Mouse (Mus musculus) kidney, adult 8-10 months (tissue): ENCODE measurements at regions not wholly inside any gene's neighbourhood (a gene's known extent, or its start where the extent isn't known, plus 50 kb on each side); places are given as distances from the start of the nearest gene placed in this dataset.
A peak's percentile ranks its signal among the peaks of the same experiment; 100 is the strongest.

Experiments used
- DNase-seq, 2 experiments: peaks; one replicate each; pipeline ENCODE4 v3.0.0; 2022

GRCm38 (mm10) chr16:30118876-30119275 is 54.7 kb downstream of the Hes1 start:
- DNase-seq = peak; percentile 30 to 37

DNA sequence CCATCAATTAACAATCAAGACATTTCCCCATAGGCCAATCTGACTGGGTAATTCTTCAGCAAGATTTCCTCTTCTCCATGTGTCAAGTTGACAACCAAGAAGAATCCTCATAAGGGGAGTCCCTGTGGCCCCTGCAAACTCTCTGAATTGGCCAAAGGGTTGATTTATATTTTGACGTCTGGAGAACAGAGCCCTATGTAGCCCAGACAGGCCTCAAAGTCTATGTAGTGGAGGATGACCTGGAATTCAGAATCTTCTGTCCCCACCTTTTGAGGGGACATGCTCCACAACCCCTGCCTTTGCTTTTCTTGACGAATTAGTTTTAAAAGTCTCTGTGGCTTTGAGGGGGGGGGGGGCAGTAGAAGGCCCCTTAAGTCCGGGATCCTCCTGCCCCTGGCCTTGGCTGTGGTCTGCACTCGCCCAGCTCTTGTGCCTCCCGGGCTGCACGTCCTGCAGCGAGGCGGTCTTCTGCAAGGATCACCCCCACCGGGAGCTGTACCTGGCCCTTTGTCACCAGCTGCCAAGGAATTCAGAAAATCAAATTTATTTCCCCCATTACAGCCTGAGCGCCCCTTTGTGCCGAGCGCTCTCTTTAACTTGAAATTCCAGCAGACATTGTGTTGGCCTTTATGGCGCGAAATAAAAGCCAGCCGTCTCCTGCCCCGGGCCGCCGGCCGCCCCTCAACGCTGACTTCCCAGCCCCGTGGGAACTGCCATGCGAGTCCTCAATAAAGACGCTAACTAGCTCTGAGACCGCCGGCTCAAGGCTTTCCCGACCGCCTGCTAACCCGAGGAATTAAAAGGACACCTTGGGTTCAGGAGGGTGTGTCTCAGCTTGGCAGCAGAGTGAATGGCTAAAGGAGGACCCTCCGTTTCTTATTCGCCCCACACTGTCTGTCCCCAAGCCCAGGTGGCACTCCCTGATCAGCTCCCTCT is 56.4 kb downstream of the Hes1 start:
- DNase-seq = no peak

DNA sequence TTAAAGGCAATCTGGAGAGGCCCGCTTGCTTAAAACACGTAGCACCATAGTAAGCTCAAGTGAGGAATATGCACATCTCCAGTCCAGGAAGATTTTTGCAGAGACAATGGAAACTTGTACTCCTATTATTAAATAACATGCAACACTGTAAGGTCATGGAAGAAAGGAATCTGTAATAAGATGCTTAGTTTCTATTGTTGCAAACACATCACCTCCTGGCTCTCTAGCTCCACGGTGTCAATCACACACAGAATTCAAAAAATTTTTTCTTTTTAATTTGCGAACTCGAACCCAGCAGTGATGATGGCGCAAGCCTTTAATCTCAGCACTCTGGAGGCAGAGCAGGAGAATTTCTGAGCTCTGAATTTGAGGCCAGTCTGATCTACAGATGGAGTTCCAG is 57.4 kb downstream of the Hes1 start:
- DNase-seq = no peak

DNA sequence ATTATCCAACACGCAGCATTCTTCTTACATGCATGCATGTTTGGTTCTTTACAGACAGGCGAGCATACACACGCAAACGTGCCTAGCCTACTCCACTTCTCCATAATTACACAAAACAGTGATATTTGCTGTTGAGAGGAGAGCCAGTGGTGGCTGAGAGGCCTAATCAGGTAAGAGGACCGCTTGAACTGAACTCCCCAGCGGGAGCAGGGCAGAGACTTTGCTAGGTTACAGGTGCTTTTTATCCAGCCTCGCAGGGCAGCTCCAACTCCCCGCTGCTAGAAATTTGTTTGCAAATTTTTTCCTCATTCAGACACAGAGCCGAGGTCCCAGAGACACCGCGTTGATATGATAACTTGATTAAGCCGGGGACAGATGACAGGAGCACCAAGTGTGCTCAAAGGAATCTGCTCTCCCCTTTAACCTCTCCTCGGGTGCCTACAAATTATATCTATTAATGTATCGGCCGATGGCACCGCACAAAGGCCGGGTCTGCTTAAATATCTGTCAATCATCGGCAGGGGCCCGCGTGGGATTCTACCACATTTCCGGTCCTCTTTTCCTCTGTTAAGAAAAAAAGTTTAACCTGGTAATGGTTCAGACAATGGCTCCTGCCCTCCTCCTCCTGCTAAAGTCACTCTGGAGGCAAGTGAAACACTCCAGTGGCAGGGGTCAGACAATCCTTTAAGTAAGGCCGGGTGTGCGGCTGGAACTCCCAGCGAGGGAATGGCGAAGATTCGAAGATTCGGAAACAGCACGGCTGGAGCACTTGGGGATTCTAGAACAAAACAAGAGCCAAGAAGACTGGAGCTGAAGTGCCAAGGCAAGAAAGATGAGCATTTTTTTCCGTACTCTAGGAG is 58.3 kb downstream of the Hes1 start:
- DNase-seq = no peak

DNA sequence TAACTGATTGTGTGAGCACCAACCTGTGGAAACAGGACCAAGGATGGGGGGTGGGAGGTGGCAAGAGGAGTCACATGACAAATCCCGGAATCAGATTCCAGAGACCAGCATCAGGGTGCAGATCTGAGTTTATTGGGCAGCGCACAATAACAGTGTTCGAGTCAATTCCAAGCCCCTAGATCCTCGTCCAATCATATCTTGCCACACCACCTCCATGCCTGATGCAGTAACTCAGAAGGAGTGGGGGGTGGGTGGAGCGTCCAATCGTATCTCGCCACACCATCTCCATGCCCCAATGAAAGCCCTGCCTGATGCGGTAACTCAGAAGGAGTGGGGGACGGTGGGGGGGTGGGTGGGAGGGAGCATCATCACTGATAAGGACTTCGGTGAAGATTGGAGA is 62.8 kb downstream of the Hes1 start:
- DNase-seq = no peak

- no peak for DNase-seq
These were observed 64.6 kb downstream of the Hes1 start for GRCm38 (mm10) chr16:30128787-30129186.

DNA sequence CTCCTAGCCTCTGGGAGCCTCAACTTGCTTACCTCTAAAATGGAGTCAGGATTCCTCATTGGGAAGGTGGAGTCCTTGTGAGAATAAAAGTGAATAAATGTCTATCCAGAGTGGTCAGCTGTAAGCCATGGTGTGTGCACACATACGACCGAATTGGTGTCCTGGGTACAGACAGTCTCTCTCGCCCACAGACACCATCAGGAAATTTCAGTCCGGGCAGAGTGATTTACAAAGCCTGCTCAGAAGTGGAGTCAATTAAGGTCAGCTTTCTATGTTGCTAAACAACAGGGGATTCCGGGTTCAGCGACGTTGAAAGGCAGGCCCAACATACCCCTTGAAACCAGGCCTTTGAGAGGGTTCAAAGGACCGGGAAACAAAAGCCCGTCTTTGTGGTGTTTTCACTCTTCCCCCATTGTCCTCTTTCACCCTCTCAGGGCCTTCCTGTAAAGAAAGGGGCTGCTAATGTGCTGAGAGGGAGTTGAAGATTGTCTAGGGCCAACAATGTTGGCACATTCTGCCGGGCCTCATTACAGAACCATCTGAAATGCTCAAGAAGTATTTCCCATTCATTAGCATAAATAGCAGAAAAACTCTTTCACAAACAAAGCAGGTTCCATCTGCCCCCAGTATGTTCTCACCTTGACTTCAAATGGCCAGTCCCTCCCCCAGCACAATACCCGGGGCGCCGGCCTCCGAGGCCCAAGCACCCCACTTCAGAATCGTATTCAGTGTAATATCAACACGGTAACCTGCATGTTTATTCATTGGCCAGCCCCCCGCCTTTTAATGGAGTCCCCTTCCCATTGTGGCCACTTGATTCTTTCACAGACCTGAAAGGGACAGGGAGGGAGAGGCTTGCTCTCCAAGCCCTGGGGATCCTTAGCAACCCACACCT is 65.3 kb downstream of the Hes1 start:
- no peak for DNase-seq

DNA sequence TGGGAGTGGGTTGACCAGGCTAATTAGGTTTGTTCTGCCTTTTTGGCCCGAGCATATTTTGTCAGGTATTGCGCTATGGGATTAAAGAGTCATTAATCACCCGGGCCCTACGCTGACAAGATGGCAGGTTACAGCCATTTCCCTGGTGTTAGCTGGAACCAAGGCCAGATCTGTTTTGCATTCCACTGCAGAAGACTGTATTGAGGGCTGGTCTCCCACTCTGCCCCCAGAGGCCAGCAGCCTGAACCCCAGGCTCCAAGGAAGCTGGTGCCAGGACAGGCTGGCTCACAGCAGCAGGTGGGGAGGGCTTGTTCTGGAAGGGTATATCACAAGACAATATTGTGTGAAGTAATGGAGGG is 65.9 kb downstream of the Hes1 start:
- DNase-seq = no peak

GRCm38 (mm10) chr16:30132086-30132485 is 67.9 kb downstream of the Hes1 start:
- no peak for DNase-seq

DNA sequence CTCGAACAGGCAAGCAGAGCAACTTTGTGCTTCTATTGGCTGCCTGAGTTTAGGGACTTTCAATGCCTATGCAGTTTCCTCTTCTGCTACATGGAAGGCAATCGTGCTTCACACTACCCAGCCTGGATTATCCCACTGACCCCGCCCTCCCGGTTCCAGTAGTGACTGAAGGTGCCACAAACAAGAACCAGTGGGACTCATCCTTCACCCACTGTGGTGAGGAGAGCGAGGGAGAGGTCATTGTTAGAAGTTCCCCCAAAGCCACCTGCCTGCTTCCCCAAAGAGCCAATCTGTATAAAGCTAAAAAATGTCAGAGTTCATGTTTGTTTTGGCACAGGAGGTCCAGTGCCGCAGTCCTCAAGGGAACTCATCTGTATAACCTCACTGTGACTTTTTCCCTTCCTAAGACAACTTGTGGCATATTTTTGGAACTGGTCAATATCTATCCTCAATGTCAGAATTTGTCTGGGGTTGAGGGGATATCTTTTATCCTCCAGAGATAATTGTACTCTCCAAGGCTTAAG is 70.5 kb downstream of the Hes1 start:
- DNase-seq = no peak

DNA sequence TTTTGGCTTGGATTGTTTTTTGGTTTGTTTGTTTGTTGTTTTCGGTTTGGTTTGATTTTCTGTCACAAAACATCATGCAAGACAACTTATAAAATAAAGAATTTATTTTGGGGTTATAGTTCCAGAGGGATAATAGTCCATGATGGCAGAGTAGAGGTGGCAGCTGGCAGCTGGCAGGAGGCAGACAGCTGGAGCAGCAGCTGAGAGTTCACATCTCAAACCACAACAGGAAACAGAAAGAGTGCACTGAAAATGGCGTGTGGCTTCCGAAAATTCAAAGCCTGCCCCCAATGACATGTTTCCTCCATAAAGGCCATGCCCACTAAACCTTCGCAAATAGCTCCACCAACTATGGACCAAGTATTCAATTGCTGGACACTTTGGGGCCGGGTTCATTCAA is 72.7 kb downstream of the Hes1 start:
- no peak for DNase-seq

DNA sequence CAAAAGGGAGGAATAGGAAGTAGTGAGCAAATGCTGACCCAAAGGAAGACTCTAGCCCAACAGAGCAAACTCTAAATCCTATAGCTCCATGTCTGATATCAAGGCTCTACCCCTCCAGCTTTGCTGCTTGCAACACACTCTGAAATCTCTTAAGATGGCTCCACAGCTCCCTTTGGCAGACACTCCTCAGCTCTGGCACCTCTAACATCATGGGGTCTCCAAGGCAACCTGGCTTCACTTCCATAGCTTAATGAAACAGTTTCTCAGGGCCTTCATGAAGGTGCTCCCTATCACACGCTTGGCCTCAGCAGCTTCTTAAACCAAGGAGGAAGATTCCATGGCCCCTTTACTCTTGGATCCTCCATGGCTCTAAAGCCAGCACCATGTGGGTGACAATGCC is 73.6 kb downstream of the Hes1 start:
- no peak for DNase-seq

DNA sequence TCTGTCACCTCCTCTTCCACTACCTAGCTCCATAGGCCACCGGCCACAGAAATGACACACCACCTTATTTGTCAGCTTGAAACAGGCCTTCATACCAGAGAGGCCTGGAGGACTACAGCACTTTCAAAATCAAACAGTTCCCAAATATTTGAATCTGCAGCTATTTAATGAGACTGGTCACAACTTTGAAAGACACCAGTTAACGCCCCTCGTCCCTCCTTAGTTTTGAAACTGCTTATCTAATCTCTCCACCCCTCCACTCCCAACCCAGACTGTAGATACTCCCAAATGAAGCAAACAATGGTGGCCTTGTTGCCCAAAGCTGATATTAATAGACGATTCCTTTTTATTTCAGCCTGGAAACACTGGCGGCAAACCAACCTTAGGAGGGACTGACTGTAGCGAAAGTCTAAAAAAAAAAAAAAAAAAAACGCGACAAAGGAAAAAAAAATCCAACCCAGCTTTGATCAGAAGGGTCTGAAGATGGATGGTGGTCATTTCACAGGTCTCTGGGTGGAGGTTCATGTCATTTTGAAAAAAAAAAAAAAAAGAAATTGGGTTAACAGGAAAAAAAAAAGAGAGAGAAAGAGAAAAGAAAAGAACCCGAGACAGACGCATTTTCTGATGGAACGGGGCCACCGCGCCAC is 80.8 kb downstream of the Hes1 start:
- no peak for DNase-seq

GRCm38 (mm10) chr16:30145465-30146207 is 81.5 kb downstream of the Hes1 start:
- no peak for DNase-seq

- DNase-seq = no peak
These were observed 82.0 kb downstream of the Hes1 start for GRCm38 (mm10) chr16:30146208-30146525.

DNA sequence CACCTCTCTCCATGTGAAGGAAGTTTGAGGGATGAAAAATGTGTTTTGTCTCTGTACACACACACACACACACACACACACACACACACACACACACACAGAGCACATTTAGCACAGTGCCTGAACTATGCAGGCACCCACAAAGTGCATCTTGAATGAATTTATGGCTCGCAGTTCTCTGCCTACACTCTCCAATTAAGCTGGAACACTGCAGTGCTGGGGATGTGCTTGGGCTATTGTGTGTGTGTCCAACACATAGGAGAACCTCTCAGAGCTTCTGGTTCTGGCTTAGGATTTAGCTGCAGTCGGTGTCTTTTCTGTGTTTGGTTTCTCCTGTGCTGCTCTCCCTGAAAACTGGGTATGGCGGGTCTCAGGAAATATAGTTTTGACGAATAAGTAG is 83.1 kb downstream of the Hes1 start:
- no peak for DNase-seq

DNA sequence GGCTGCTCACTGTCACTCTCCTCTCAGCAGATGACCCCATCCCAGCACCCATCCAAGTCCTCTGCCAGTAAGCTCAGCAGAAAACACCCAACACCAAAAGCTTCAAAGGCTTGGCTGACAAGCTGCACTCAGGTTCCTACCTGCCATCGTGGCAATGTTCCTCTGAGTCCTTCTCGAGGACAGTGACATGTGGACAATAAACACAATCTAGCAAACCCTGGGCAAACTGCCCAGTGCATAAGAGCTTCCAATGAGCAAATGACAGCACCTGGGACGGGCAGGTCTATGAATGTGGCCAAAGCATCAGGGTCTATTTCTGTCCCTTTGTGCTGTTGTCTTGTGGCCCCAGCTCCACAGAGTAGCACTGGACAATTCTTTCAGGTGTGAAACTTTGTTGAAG is 86.9 kb downstream of the Hes1 start:
- no peak for DNase-seq

DNA sequence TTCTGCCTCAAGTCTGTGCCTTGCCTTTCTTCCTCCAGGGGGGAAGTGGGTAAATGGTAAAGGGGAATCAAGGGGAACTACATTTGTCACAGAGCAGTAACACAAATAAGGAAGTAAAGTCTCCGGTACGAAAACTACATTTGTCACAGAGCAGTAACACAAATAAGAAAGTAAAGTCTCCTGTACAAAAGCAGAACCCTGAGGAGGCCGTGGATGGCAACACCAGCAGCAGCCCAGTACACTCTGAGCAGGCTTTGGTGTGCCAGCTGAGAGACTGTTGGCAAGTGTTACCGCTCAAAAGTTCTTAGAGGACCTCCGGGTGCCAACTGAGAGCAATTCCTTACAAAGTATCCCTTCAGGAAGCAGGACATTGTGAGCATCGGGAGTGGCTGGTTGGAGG is 90.9 kb downstream of the Hes1 start:
- no peak for DNase-seq

- no peak for DNase-seq
These were observed 91.5 kb downstream of the Hes1 start for GRCm38 (mm10) chr16:30155486-30156246.

- peak; percentile 46 to 50 for DNase-seq
These were observed 94.0 kb downstream of the Hes1 start for GRCm38 (mm10) chr16:30158184-30158583.

DNA sequence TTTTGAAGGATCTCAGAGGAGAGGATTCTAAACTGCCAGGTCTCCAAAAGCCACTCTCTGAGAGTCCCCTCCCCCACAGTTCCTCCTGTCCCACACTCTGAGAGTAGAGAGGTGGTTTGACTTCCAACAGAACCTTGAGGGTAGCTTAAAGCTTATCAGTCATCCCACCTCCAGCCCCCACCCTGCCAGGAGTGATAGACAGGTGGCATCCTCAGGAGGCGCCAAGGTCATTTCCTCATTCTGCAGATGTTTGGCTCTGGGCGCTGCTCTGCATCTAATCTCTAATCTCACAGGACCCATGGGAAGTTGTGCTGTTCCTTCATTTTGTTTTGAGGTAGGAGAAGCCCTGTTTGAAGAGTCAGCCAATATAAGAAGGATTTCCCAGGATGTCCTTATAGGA is 96.2 kb downstream of the Hes1 start:
- DNase-seq = no peak
